Mouse (Mus musculus): ENCODE results near the gene Fam172a. TPM values are rescaled to one million over a fixed set of nuclear protein-coding genes. Genes with fewer than 3 reads are reported as not detected.

Gene Fam172a
- polyA plus RNA-seq, 1 experiment from 2014 or later, result 21.1 TPM

DNA sequence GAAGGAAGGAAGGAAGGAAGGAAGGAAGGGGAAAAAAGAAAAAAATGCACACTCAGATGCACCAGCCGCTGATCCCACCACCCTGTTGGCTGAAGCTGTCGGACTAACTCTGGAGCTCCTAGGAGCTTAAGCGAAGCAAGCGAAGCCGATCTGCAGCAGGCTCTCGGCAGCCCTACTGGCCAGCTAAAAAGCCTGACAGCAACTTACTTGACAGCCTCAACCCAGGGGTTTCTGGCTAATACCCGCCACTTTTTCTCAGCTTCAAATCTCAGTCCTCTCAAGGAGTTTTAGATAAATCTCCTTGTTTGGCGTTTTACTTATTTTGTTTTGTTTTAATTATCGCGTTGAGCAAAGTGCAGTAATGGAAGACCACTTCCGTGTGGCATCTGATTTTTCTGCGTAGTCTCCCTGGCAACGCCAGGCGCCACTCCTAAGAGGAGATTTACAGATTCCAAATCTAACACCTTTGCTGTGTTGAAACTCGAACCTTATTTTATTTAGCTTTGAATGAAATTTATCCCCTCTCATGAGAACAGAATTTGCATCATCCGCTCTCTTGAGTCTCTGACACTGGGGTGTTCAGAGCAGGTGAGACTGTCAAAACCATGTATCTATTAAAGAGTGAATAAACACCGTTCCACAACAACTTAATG is 470.3 kb downstream of the Fam172a start:
- no peak overlapping the region for H3K4me2 ChIP-seq
- H3K4me3 ChIP-seq, result no peak overlapping the region
- H3K9me3 ChIP-seq (replicated peaks), result no peaks in the 10 kb centered on the region
- H3K9ac ChIP-seq, result no peak overlapping the region
- WGBS, result 4% methylated on average over 17 of the region's 17 CpGs
- no peak for ATAC-seq (replicated peaks; ENCODE audit: insufficient number of reproducible peaks, insufficient read depth, low FRiP score, low read depth)
- no peak overlapping the region for H3K27ac ChIP-seq
- peaks cover 79% of the 10 kb centered on the region for H3K27me3 ChIP-seq
- H3K36me3 ChIP-seq, result no peaks in the 10 kb centered on the region
- H3K4me1 ChIP-seq (replicated peaks), result no peaks in the 10 kb centered on the region

DNA sequence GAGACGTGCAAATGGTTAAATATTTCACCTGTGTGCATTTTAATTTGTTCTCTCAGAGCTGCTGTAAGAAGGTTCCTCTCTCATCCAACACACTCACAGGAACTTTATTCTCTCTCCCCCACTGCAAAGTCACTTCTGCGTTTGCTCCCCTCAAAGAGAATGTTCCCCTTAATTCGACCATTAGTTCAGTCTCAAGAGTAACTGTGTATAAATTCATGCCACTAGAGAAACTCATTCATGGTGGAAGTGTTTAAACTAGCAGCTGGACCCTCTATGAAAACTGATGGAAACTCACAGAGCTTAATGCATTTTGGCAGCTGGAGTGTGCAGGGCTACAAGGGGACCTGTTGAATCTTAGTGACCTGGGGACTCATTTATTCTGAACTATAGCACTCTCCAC is 471.0 kb downstream of the Fam172a start:
- Histone ChIP-seq H3K27ac (no peak overlapping the region), H3K4me2 (no peak overlapping the region), H3K4me3 (no peak overlapping the region), H3K9ac (no peak overlapping the region), H3K4me1 (replicated peaks) (no peaks in the 10 kb centered on the region), H3K27me3 (peaks cover 80% of the 10 kb centered on the region), H3K36me3 (no peaks in the 10 kb centered on the region), H3K9me3 (replicated peaks) (no peaks in the 10 kb centered on the region)
- 9% methylated on average over 3 of the region's 3 CpGs for WGBS
- ATAC-seq (replicated peaks; ENCODE audit: insufficient number of reproducible peaks, insufficient read depth, low FRiP score, low read depth), result no peak

DNA sequence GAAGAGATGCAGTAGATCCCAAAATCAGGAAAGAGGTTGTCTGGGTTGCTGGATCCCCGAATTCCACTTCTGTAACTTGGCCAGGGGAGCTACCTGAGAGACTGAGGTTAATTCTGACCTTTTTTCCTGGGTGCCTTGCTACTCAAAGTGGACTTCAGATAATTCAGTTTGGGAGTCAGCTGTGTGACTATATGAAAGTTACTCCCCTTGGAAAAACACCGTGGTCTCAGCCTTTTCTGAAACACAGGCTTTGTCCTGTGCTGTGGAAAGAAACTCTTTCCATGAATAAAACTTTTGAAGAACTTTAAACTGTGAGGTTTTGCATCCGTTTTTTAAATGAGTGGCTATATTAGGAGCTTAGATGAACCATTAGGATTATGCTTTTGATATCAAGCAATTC is 472.4 kb downstream of the Fam172a start:
- Histone ChIP-seq H3K9me3 (replicated peaks) (no peaks in the 10 kb centered on the region), H3K27ac (no peak overlapping the region), H3K27me3 (peaks cover 90% of the 10 kb centered on the region), H3K9ac (no peak overlapping the region), H3K36me3 (no peaks in the 10 kb centered on the region), H3K4me2 (no peak overlapping the region), H3K4me1 (replicated peaks) (peaks cover 1% of the 10 kb centered on the region), H3K4me3 (no peak overlapping the region)
- 12% methylated on average over 3 of the region's 3 CpGs for WGBS
- ATAC-seq (replicated peaks; ENCODE audit: insufficient number of reproducible peaks, insufficient read depth, low FRiP score, low read depth), result no peak

DNA sequence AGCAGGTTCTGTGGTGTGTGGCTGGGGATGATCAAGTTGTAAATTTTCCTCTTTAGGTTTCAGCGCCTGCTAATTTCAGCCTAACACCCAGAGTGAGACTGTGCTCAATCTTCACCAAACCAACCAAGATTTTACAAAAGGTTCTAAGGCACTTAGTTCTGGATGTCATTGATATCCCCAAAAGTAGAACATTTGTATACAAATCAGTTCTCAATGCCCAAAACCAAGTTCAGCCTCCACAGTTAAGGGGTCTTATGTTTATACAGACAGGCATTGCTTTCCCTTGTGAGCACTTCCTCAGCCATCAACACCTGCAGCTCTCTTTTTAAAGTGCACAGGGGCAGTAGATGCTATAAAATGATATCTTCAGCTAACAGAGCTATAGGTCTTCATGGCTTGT is 473.1 kb downstream of the Fam172a start:
- Histone ChIP-seq H3K27me3 (peaks cover 91% of the 10 kb centered on the region), H3K4me2 (no peak overlapping the region), H3K27ac (no peak overlapping the region), H3K9ac (no peak overlapping the region), H3K36me3 (no peaks in the 10 kb centered on the region), H3K4me3 (no peak overlapping the region), H3K4me1 (replicated peaks) (peaks cover 7% of the 10 kb centered on the region), H3K9me3 (replicated peaks) (no peaks in the 10 kb centered on the region)
- 20% methylated on average over 1 of the region's 1 CpGs for WGBS
- ATAC-seq (replicated peaks; ENCODE audit: insufficient number of reproducible peaks, insufficient read depth, low FRiP score, low read depth), result no peak

DNA sequence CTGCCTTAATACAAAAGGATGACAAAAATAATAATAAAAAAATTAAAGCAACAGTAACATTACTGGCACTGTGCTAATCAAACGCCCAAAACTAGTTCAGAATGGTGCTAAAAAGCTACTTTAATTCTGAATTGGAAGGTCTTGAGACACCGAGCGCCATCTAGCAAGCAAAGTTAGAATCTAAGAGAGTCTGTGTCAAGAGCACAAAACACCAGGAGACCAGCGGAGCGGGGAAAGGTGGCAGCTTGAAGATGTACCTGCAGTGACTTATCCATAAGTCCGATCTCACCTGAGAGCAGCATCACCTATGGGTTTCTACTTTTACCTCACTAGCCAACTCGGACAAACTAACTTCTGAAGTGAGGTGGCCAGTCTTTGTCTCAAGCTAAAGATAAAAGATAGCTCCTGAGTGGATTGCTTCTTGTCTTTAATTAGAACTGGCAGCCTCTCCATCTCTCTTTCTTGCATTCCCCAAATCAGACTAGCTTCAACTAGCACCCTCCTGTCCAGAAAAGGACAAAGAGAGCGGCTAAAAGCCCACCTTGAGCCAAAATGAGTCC is 474.1 kb downstream of the Fam172a start:
- Histone ChIP-seq H3K9ac (no peak overlapping the region), H3K4me1 (replicated peaks) (peaks cover 9% of the 10 kb centered on the region), H3K4me3 (no peak overlapping the region), H3K27ac (no peak overlapping the region), H3K27me3 (peaks cover 94% of the 10 kb centered on the region), H3K36me3 (no peaks in the 10 kb centered on the region), H3K9me3 (replicated peaks) (no peaks in the 10 kb centered on the region), H3K4me2 (no peak overlapping the region)
- ATAC-seq (replicated peaks; ENCODE audit: insufficient number of reproducible peaks, insufficient read depth, low FRiP score, low read depth), result no peak
- under 1% methylated on average over 8 of the region's 8 CpGs for WGBS

DNA sequence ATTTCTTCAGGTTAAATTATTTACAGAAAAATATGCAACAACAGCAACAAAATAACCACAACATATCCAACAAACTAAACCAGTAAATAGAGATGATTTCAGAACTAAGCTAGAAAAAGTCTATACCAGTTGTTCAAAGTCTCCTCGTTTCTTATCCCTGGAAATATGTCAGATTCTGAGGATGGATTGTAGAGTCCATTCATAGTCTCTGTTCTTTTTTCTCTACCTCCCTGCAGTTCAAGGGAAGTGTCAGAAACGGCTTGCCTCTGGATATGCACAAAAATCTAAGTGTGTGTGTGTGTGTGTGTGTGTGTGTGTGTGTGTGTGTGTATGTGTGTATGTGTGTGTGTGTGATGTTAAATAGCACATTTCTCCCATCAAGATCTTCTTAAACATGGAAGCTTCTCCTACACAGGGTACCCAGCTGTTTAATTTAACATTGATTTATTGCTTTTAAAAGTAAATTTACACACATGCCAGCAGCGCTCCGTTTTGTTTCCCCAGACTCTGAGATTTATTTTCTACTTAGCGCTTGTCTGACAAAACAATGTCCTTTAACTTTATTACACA is 475.6 kb downstream of the Fam172a start:
- H3K4me2 ChIP-seq, result no peak overlapping the region
- no peaks in the 10 kb centered on the region for H3K36me3 ChIP-seq
- H3K27ac ChIP-seq, result no peak overlapping the region
- 20% methylated on average over 5 of the region's 5 CpGs for WGBS
- peaks cover 95% of the 10 kb centered on the region for H3K27me3 ChIP-seq
- peaks cover 20% of the 10 kb centered on the region for H3K4me1 ChIP-seq (replicated peaks)
- no peaks in the 10 kb centered on the region for H3K9me3 ChIP-seq (replicated peaks)
- no peak for ATAC-seq (replicated peaks; ENCODE audit: insufficient number of reproducible peaks, insufficient read depth, low FRiP score, low read depth)
- no peak overlapping the region for H3K4me3 ChIP-seq
- no peak overlapping the region for H3K9ac ChIP-seq

DNA sequence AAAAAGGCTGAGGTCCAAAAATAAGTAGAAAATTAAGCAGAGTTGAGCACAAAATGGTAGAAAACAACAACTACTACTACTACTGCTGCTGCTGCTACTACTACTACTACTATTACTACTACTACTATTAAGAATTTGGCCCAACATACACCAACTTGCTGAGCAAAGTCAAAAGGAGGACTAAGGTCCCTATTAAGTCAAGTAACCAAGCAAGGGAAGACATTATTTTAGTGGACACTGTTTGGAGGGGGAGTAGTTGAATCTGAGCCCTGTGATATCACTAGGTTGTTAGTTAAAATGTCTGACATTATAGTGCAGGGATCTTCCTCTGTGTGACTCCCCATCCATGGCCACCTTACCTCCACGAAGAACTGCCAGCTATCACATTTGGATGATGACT is 476.2 kb downstream of the Fam172a start:
- H3K9me3 ChIP-seq (replicated peaks), result no peaks in the 10 kb centered on the region
- peaks cover 95% of the 10 kb centered on the region for H3K27me3 ChIP-seq
- H3K4me2 ChIP-seq, result no peak overlapping the region
- no peak overlapping the region for H3K9ac ChIP-seq
- WGBS, result 15% methylated on average over 1 of the region's 1 CpGs
- H3K4me3 ChIP-seq, result no peak overlapping the region
- H3K36me3 ChIP-seq, result no peaks in the 10 kb centered on the region
- H3K4me1 ChIP-seq (replicated peaks), result peaks cover 20% of the 10 kb centered on the region
- no peak for ATAC-seq (replicated peaks; ENCODE audit: insufficient number of reproducible peaks, insufficient read depth, low FRiP score, low read depth)
- no peak overlapping the region for H3K27ac ChIP-seq

DNA sequence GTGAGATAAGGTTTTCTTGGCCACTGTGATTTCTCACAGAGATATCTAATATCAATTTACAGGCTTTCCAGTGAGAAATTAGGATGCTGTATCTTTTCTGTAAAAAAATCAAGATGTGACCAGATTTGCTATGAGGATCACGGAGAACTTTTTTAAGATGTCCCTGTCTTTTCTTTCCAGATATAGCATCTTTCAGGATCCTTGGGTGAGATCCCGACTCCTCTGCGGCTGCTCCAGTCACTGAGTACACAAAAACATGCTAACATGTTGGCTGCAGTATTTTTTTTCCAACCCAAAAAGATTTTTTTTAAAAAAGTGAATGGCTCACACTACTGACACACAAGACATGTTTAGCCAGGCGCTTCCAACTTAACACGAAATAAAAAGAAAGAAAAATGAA is 476.9 kb downstream of the Fam172a start:
- no peaks in the 10 kb centered on the region for H3K36me3 ChIP-seq
- peaks cover 20% of the 10 kb centered on the region for H3K4me1 ChIP-seq (replicated peaks)
- peaks cover 96% of the 10 kb centered on the region for H3K27me3 ChIP-seq
- no peak overlapping the region for H3K27ac ChIP-seq
- no peak overlapping the region for H3K9ac ChIP-seq
- no peaks in the 10 kb centered on the region for H3K9me3 ChIP-seq (replicated peaks)
- H3K4me3 ChIP-seq, result peak overlapping the region; percentile 39; the same call in 1 of the 2 replicates
- 12% methylated on average over 5 of the region's 5 CpGs for WGBS
- no peak for ATAC-seq (replicated peaks; ENCODE audit: insufficient number of reproducible peaks, insufficient read depth, low FRiP score, low read depth)
- H3K4me2 ChIP-seq, result peak overlapping the region; percentile 56; the same call in 1 of the 2 replicates

DNA sequence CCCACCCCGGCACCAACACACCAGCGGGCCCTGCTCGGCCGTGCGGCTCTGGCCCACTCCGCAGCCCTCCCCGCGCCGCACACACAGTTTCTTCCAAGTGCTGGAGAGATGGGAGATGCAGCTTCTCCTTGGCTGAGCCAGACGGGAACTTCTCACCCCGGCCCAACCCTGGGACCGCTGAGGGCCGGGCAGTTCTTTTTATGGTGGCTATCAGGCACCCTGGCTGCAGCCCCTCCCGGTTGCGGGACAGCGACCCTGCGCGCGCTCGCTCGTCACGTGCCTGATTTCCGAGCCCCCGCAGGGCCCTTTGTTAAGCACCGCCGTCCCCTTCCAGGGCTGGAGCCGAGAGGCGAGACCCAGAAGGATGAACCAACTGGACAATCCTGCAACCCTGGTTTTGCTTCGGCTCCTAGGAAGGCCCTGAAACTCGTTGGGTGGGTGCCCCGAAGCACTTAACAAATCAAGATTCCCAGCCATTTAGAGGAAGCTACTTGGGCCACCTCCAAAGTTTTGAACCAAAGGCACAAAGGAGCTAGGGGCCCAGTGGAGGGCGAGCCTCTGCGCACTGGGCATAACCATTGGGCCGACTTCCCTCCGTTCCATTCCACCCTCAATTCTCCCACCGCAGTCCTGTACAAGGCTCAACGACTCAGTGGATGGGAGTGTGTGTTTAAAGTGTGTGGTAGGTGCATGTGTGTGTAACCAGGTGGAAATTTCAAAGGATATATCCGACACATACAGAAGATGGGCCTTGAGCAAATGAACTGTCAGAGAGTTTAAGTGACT is 477.7 kb downstream of the Fam172a start:
- Histone ChIP-seq H3K9ac (no peak overlapping the region), H3K4me3 (peak overlapping the region; percentile 39), H3K27ac (0 out of 2 replicates have a peak overlapping the region, but pooled peaks have one; percentile 19), H3K4me2 (peak overlapping the region; percentile 56), H3K27me3 (peaks cover 96% of the 10 kb centered on the region), H3K36me3 (no peaks in the 10 kb centered on the region), H3K9me3 (replicated peaks) (no peaks in the 10 kb centered on the region), H3K4me1 (replicated peaks) (peaks cover 20% of the 10 kb centered on the region)
- ATAC-seq (replicated peaks; ENCODE audit: insufficient number of reproducible peaks, insufficient read depth, low FRiP score, low read depth), result no peak
- WGBS, result 5% methylated on average over 38 of the region's 38 CpGs

DNA sequence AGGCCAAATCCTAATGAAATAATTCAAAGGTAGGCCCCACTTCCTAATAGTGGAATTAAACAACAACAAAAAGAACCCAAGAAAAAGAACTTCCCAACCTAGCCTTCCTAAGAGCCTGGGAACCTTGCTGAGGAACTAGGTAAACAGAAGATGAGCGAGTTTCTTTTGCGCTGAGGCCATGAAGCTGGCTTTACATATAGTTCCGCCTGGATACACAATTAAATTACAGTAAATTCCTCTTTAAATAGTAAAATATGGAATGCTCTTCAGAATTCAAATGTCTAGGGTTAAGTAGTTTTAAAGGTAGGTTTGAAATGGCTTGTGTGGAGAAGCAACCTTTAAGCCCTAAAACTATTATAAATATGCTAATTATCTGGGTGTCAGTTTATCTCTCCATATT is 478.4 kb downstream of the Fam172a start:
- H3K4me1 ChIP-seq (replicated peaks), result peaks cover 20% of the 10 kb centered on the region
- H3K27me3 ChIP-seq, result peaks cover 96% of the 10 kb centered on the region
- no peaks in the 10 kb centered on the region for H3K9me3 ChIP-seq (replicated peaks)
- H3K4me2 ChIP-seq, result no peak overlapping the region
- no peaks in the 10 kb centered on the region for H3K36me3 ChIP-seq
- WGBS, result 51% methylated on average over 3 of the region's 3 CpGs
- no peak overlapping the region for H3K4me3 ChIP-seq
- H3K9ac ChIP-seq, result no peak overlapping the region
- H3K27ac ChIP-seq, result no peak overlapping the region
- no peak for ATAC-seq (replicated peaks; ENCODE audit: insufficient number of reproducible peaks, insufficient read depth, low FRiP score, low read depth)

DNA sequence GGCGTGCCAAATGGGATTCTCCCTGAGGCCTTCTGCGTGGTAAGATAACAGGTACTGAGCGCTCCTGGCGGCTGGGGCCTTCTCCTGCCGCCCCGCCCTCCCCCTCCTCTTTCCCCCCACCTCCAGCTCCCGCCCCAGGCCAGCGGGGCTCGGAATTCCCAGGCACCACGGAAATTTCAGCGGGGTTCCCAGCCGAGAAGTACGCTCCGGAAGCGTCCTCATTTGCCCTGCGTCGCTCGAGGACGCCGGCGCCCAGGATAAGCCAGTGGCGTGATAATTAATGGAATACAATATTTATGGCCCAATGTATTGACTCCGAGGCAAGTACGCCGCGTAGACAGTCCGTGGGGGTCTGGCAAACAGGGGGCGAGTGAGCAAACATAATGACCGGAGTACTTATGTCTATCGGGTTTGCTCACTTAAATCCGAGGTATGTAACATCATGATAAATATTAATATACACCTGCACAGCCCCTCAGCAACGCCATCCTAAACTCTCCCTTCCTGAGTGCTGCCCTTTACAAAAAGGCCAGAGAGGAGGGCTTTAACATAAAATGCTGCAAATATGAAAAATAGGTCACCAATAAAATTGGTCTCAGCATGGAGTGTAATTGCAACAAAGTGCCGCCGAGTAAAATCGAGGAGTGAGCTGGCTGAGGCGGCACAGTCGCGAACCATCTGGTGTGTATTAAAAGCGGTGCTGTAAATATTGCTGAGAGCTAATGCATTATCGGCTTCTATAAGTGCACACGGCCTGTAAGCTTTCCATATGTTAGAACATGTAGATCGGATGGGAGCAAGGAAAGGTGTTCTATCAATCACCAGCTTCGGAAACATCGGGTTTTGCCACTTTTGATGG is 479.5 kb downstream of the Fam172a start:
- WGBS, result under 1% methylated on average over 44 of the region's 44 CpGs
- no peak overlapping the region for H3K27ac ChIP-seq
- peak overlapping the region; percentile 39 for H3K4me3 ChIP-seq
- peak overlapping the region; percentile 59 for H3K4me2 ChIP-seq
- peaks cover 20% of the 10 kb centered on the region for H3K4me1 ChIP-seq (replicated peaks)
- H3K9ac ChIP-seq, result no peak overlapping the region
- H3K36me3 ChIP-seq, result no peaks in the 10 kb centered on the region
- ATAC-seq (replicated peaks; ENCODE audit: insufficient number of reproducible peaks, insufficient read depth, low FRiP score, low read depth), result no peak
- no peaks in the 10 kb centered on the region for H3K9me3 ChIP-seq (replicated peaks)
- peaks cover 96% of the 10 kb centered on the region for H3K27me3 ChIP-seq
